Mouse (Mus musculus) lung, postnatal 0 days (tissue): ENCODE results near the gene Rtbdn.
A peak's percentile ranks its signal among the peaks of the same experiment; 100 is the strongest.

Experiments used
- CTCF ChIP-seq: IDR thresholded peaks from 2 replicates; pipeline ENCODE4 v1.5.1; 2016; ENCODE audit warnings: antibody characterized with exemption, mild to moderate bottlenecking
- EP300 ChIP-seq: IDR thresholded peaks from 2 replicates; pipeline ENCODE4 v1.6.1; 2016; ENCODE audit warnings: antibody characterized with exemption, mild to moderate bottlenecking, control low read depth

DNA sequence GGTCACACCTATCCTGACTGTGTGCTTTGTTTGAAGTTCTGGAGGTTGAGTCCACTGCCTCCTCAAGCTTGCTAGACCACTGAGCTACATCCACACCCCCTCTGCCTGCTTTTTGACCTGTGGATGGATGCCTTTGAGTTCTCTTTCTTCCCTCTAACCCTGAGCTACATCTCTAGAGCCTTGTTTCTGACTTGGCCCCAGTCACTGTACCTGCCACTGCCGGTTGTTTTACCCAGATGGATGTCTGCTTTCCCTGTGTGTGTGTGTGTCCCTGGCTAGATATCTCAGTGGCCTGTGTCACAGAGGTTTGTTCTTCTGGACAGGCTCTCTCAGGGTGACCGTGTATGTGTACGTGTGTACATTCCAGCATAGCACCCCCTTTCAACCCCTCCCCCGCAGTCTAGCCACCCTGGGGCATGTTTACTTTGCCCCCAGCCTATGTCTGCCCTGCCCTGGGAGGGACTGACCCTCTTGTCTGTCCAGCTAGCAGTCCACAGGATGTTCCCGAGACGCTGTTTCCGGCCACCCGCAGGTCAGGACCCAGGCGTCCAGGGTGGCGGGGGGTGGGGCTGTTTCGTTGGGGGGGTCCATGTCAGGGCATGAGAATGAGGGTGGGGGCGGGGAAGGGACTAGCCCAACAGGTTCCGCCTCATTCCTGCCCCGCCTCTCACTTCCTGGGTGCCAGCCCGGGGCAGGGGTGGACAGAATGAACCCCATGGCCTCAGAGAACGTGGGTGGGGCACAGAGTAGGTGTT, 37.7 kb downstream of the Rtbdn start:
- TF ChIP-seq CTCF (no peak), EP300 (peak; percentile 84)
